Mouse (Mus musculus): ENCODE data around the gene Cbx8.

DNA sequence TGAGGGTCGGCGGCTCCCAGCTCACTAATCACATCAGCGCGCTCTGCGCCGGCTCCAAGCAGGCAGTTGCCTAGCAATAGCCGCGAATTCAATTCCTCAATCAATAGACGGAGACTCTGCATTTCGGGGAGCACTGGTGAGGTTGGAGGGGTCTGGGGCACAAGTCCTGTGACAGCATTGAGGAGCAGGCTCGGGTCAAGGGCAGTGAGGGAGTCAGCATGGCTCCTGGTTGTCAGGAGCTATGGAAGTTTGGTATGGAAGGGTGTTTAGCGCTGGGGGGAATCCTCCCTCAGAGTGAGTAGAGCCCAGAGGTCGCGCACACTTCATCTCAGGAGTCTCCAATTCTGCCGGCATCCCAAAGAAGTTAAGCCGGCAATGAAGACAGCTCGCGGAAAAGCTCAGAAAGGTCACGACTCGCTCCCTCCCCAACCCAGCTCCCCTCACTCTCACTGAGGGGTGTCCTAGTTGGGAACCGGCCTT, 5.0 kb downstream of the Cbx8 start:
- TF ChIP-seq CTCF (IDR thresholded peaks at IDR 0.05; ENCODE audit: low read depth, low read length) (no peak), POLR2A (IDR thresholded peaks at IDR 0.05; ENCODE audit: borderline replicate concordance, low read depth, low read length) (no peak)

All from bone marrow macrophage, adult 2 months (primary cell).